In the genomic region with DNA sequence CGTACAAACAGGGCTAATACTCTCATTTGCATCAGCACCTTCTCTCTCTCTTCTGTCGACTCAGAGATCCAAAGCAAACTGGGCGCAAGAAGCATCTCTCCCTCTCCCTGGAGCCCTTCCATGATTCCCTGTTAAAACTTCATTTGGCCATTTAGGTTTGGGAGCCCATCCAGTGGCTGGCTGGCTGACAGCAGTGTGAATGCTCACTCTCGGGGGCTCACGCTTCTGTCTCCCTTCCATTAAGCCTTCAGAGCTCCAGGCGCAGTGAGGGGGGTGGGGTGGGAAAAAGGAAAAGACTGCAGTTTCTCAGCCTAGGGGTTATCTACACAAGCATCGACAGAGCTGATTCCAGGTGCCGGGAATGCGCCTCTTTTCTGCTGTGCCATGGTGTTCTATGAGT, we compare ENCODE assay signal across 12 mouse cellular contexts.
DNase-seq lines count a peak whose midpoint lies in the region; ATAC-seq lines count a peak whose summit lies in the region.
"Had no signal": no experiment of that assay in that cellular context is flagged by ENCODE, and none has a peak within 500 bp of the region (broad histone marks: within the 10 kb centered on the region; RNA-seq: fewer than 3 reads in every experiment).

No protein-coding gene starts in this region.

- no peaks in the 10 kb centered on the region for H3K27me3 ChIP-seq in heart, embryonic 10.5 days (ENCODE audit: insufficient read depth, poor library complexity, severe bottlenecking)
- H3K27me3 ChIP-seq in hindbrain, embryonic 15.5 days, result no peaks in the 10 kb centered on the region
- no peaks in the 10 kb centered on the region for H3K27me3 ChIP-seq in stomach, embryonic 16.5 days (ENCODE audit: control insufficient read depth, insufficient read depth, low read length)
- H3K27me3 ChIP-seq: neural tube, embryonic 12.5 days had no signal

- no peaks in the 10 kb centered on the region for H3K36me3 ChIP-seq in heart, embryonic 10.5 days
- H3K36me3 ChIP-seq in hindbrain, embryonic 15.5 days, result no peaks in the 10 kb centered on the region
- H3K36me3 ChIP-seq in stomach, embryonic 16.5 days (ENCODE audit: control insufficient read depth, insufficient read depth, low read length), result no peaks in the 10 kb centered on the region
- H3K36me3 ChIP-seq: neural tube, embryonic 12.5 days had no signal

- peaks cover 56% of the 10 kb centered on the region for H3K4me1 ChIP-seq in heart, embryonic 10.5 days
- peaks cover 88% of the 10 kb centered on the region for H3K4me1 ChIP-seq in hindbrain, embryonic 15.5 days (replicated peaks)
- H3K4me1 ChIP-seq in stomach, embryonic 16.5 days (ENCODE audit: control insufficient read depth, insufficient read depth, low read length), result peaks cover 33% of the 10 kb centered on the region

- peak overlapping the region; percentile 24 for H3K4me2 ChIP-seq in hindbrain, embryonic 15.5 days
- H3K4me2 ChIP-seq in stomach, embryonic 16.5 days (ENCODE audit: low read depth, low read length), result 0 out of 2 replicates have a peak overlapping the region, but pooled peaks have one; percentile 2
- H3K4me2 ChIP-seq: neural tube, embryonic 12.5 days had no signal

- no peak overlapping the region; the same call in 1 of the 2 replicates for H3K9ac ChIP-seq in hindbrain, embryonic 15.5 days
- H3K9ac ChIP-seq in stomach, embryonic 16.5 days (ENCODE audit: low read length), result no peak overlapping the region
- H3K9ac ChIP-seq: neural tube, embryonic 12.5 days had no signal

- 0 out of 2 replicates have a peak overlapping the region, but pooled peaks have one; percentile 8 for H3K27ac ChIP-seq in heart, embryonic 10.5 days
- peak overlapping the region; percentile 72 for H3K27ac ChIP-seq in hindbrain, embryonic 15.5 days (replicated peaks)
- 0 out of 2 replicates have a peak overlapping the region, but pooled peaks have one; percentile 15 for H3K27ac ChIP-seq in stomach, embryonic 16.5 days (ENCODE audit: low read length)
- H3K27ac ChIP-seq: neural tube, embryonic 12.5 days had no signal

- WGBS in heart, embryonic 10.5 days, result 30% methylated on average over 9 of the region's 9 CpGs
- 25% methylated on average over 9 of the region's 9 CpGs for WGBS in hindbrain, embryonic 15.5 days
- 17% methylated on average over 9 of the region's 9 CpGs for WGBS in stomach, embryonic 16.5 days

- H3K9me3 ChIP-seq in heart, embryonic 10.5 days, result no peaks in the 10 kb centered on the region
- no peaks in the 10 kb centered on the region for H3K9me3 ChIP-seq in hindbrain, embryonic 15.5 days
- H3K9me3 ChIP-seq in stomach, embryonic 16.5 days (replicated peaks; ENCODE audit: control insufficient read depth, low read length), result no peaks in the 10 kb centered on the region
- H3K9me3 ChIP-seq: neural tube, embryonic 12.5 days had no signal

- ATAC-seq in hindbrain, embryonic 15.5 days (ENCODE audit: low FRiP score, low read depth), result no peak
- no peak for ATAC-seq in stomach, embryonic 16.5 days (ENCODE audit: insufficient read depth, low FRiP score)
- no peak for ATAC-seq in monocyte, adult 5-6 weeks (replicated peaks; ENCODE audit: insufficient number of reproducible peaks, low FRiP score, low TSS enrichment, poor library complexity, severe bottlenecking)

- no peak overlapping the region for H3K4me3 ChIP-seq in heart, embryonic 10.5 days
- no peak overlapping the region for H3K4me3 ChIP-seq in hindbrain, embryonic 15.5 days
- H3K4me3 ChIP-seq in stomach, embryonic 16.5 days (replicated peaks; ENCODE audit: low read length), result no peak overlapping the region
- H3K4me3 ChIP-seq: neural tube, embryonic 12.5 days had no signal

- no peak for DNase-seq in heart, embryonic 10.5 days (ENCODE audit: low spot score)
- no peak for DNase-seq in heart, adult 9 months (ENCODE audit: low spot score in 2 of 2)
- peak; percentile 75 to 82 for DNase-seq in right cerebral cortex, postnatal 10 days (ENCODE audit: low spot score in 2 of 2)
- no peak for DNase-seq in right cerebral cortex, postnatal 25 days
- DNase-seq in kidney, postnatal 36 days, result no peak
- DNase-seq: gastrocnemius, postnatal 25 days; kidney, adult 9 months; layer of hippocampus, postnatal 36 days had no signal

Comparison
In these comparisons a context has a peak if more than half of its experiments do, and no peak if none do; other contexts are left out.
1. DNase-seq: peak in right cerebral cortex, postnatal 10 days (2 of 2); none in heart, embryonic 10.5 days (single experiment), heart, adult 9 months (0 of 2), right cerebral cortex, postnatal 25 days (single experiment) and kidney, postnatal 36 days (0 of 2).
2. H3K27ac ChIP-seq: peak in every context shown above with its lines; median percentile 72 in hindbrain, embryonic 15.5 days; 15 in stomach, embryonic 16.5 days; 8 in heart, embryonic 10.5 days.